ENCODE assay signal across 8 mouse cellular contexts in genomic region chr9:119029568-119029967, GRCm38 (mm10). TPM values are rescaled to one million over a fixed set of nuclear protein-coding genes. Genes with fewer than 3 reads are reported as not detected.
DNase-seq lines count a peak whose midpoint lies in the region; ATAC-seq lines count a peak whose summit lies in the region.

No protein-coding gene starts in this region.

- intact Hi-C loops in heart, postnatal 14 days (cut with DNase I), result loop anchor here (1.0 kb wide), 1 partner anchor 108 kb away; no protein-coding TSS in a partner anchor

- H3K4me2 ChIP-seq in midbrain, embryonic 11.5 days, result no peak overlapping the region
- H3K4me2 ChIP-seq in midbrain, embryonic 13.5 days (replicated peaks), result no peak overlapping the region

- no peaks in the 10 kb centered on the region for H3K36me3 ChIP-seq in midbrain, embryonic 11.5 days (ENCODE audit: control insufficient read depth, insufficient read depth, low read length)
- H3K36me3 ChIP-seq in midbrain, embryonic 13.5 days, result no peaks in the 10 kb centered on the region
- peaks cover 37% of the 10 kb centered on the region for H3K36me3 ChIP-seq in limb, embryonic 10.5 days

- no peak overlapping the region for H3K4me3 ChIP-seq in midbrain, embryonic 11.5 days (ENCODE audit: low read depth, low read length)
- no peak overlapping the region for H3K4me3 ChIP-seq in midbrain, embryonic 13.5 days (replicated peaks)
- no peak overlapping the region for H3K4me3 ChIP-seq in limb, embryonic 10.5 days

- peaks cover 21% of the 10 kb centered on the region for H3K4me1 ChIP-seq in midbrain, embryonic 11.5 days (ENCODE audit: control insufficient read depth, insufficient read depth, low read length)
- peaks cover 30% of the 10 kb centered on the region for H3K4me1 ChIP-seq in midbrain, embryonic 13.5 days (replicated peaks)
- H3K4me1 ChIP-seq in limb, embryonic 10.5 days, result peaks cover 47% of the 10 kb centered on the region

- no peaks in the 10 kb centered on the region for H3K9me3 ChIP-seq in midbrain, embryonic 11.5 days (ENCODE audit: control insufficient read depth, low read length)
- no peaks in the 10 kb centered on the region for H3K9me3 ChIP-seq in midbrain, embryonic 13.5 days
- no peaks in the 10 kb centered on the region for H3K9me3 ChIP-seq in limb, embryonic 10.5 days (replicated peaks)

- 60% methylated on average over 7 of the region's 7 CpGs for WGBS in midbrain, embryonic 11.5 days
- 55% methylated on average over 7 of the region's 7 CpGs for WGBS in midbrain, embryonic 13.5 days
- 62% methylated on average over 7 of the region's 7 CpGs for WGBS in limb, embryonic 10.5 days

- no peaks in the 10 kb centered on the region for H3K27me3 ChIP-seq in midbrain, embryonic 11.5 days (ENCODE audit: control insufficient read depth, insufficient read depth, low read length)
- H3K27me3 ChIP-seq in midbrain, embryonic 13.5 days, result no peaks in the 10 kb centered on the region
- H3K27me3 ChIP-seq in limb, embryonic 10.5 days (ENCODE audit: low read depth, poor library complexity, severe bottlenecking), result no peaks in the 10 kb centered on the region

- no peak overlapping the region for H3K9ac ChIP-seq in midbrain, embryonic 11.5 days (ENCODE audit: low read length)
- H3K9ac ChIP-seq in midbrain, embryonic 13.5 days (replicated peaks), result no peak overlapping the region

- ATAC-seq in midbrain, embryonic 11.5 days (ENCODE audit: low FRiP score), result peak; percentile 57; the same call in 1 of the 2 replicates
- ATAC-seq in midbrain, embryonic 13.5 days, result no peak
- ATAC-seq in inflammation-experienced regulatory T-cells, adult 6 months, result no peak

- DNase-seq in midbrain, embryonic 11.5 days (ENCODE audit: low spot score, missing footprints), result peak; percentile 92
- DNase-seq in adrenal gland, adult 18-20 months (ENCODE audit: low spot score in 2 of 2), result peak; percentile 75 to 76
- peak; percentile 73 for DNase-seq in embryo, embryonic 10.5 days (ENCODE audit: low spot score)
- peak; percentile 73 to 81 for DNase-seq in heart, postnatal 14 days
- DNase-seq in limb, embryonic 10.5 days (ENCODE audit: low spot score), result peak; percentile 78
- DNase-seq in ovary, postnatal 36 days (ENCODE audit: low spot score), result peak; percentile 73

- no peak overlapping the region for H3K27ac ChIP-seq in midbrain, embryonic 11.5 days (ENCODE audit: low read depth, low read length)
- no peak overlapping the region for H3K27ac ChIP-seq in midbrain, embryonic 13.5 days
- no peak overlapping the region for H3K27ac ChIP-seq in limb, embryonic 10.5 days

RNA-seq across cellular contexts. Expression of gene Vill, which starts 23.0 kb away (rescaled TPM):
- polyA plus RNA-seq in midbrain, embryonic 11.5 days (2014; fragmentation: Nextera tagmentation; extraction: Ambion mirVana), result 7.8 and 8.3 TPM in 2 replicates
- polyA plus RNA-seq in midbrain, embryonic 13.5 days (2015; fragmentation: Nextera tagmentation; extraction: Ambion mirVana), result 4.2 and 4.4 TPM in 2 replicates
- total RNA-seq in adrenal gland, adult 18-20 months (2021), result 1 to 10 TPM; 1.6 to 1.7 TPM
- 1 to 10 TPM in 1 of 2 experiments, under 1 TPM in 1; 0.74 to 1.4 TPM for total RNA-seq in heart, postnatal 14 days (2021)
- polyA plus RNA-seq in limb, embryonic 10.5 days (2016; fragmentation: Nextera tagmentation; extraction: Ambion mirVana), result 19.5 and 26.3 TPM in 2 replicates
- polyA plus RNA-seq in inflammation-experienced regulatory T-cells, adult 6 months (2017; shearing (Covaris generic)), result 10 to 100 TPM; 17.6 to 20.9 (median 17.8) TPM
